Mouse (Mus musculus) common myeloid progenitor, adult 5-6 weeks (primary cell): ENCODE results near the gene Ntng1. TPM values are rescaled to one million over a fixed set of nuclear protein-coding genes. Genes with fewer than 3 reads are reported as not detected.

Source experiments
- ATAC-seq: replicated peaks from 2 replicates; pipeline ENCODE4 v1.8.0; 2016; ENCODE audit warnings: low read depth, mild to moderate bottlenecking, moderate TSS enrichment, inconsistent platforms; ENCODE audit not compliant: poor library complexity, severe bottlenecking
- total RNA-seq: library from RNA; stranded (forward); fragments of 200-1000, 187-1606 nt; gene quantifications from 2 replicates; pipeline ENCODE4 v1.2.3, GENCODE M21; 2017

Gene Ntng1
- total RNA-seq, 1 experiment from 2014 or later, result not detected

DNA sequence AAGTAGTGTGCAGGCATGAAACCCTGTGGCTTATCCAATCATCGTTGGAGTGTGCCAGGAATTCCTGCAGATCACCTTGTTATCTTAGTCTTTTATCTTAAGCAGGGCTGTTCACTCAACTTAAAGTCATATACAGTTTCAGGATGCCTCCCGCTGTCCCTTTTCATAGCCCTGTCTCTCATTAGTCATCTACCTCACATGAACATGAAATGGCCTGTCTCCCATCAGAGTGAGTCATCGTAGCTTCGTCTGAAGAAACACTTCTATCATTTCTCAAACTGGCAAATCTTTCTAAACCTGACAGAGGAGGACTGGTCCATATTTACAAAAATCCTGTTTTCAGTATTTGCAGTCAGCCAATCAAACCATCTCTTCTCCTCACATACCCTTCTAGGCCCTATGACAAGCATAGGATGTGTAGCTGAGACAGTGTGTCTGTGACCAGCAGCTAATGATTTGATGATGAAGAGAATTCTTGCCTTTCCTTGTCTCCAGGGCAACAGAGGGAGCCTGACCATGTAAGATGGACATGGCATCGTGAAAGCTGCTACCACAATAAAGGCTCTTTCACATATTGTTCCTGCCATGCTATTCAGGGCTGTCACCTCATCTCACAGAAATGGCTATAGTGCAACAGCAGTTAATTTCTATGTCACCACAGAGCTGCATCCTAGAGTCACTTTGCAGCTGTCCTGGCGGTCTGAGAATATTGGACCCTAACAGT lies 336.4 kb downstream of the Ntng1 start:
- no peak for ATAC-seq

DNA sequence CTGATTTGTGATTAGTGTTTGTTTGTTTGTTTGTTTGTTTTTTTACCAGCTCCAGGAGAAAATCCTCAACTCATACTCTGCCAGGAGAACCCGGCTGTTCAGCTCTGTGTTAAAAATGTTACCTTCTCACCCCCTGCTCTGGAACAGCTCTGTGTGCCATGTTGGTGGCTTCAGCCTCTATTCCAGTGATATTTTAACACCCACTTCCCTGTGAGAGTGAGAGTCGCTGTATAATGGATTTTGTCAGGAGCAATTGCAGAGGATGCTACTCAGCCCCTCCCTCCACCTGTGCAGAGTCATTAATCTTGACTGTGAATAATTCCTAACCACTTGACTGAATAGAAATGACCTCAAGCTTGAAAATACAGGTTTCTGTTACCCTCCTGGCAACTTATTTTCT lies 339.7 kb downstream of the Ntng1 start:
- no peak for ATAC-seq

DNA sequence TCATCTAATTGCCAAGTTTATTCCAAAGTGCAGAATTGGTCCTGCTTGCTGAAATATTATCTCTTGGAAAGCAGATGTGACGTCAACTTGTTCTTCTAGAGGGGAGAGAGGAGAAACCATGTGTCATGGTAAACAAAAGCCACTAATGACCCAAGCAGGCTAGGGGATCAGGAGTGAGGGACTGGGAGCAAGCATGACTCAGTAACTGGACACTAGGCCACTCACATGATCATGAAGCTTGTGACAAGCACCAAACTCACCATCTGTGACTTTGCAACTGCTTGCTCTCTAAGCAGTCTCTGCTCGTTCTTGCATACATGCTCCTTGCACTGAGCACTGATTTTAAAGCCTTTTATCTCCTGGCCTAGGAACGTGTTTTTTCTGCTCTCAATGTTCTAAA lies 340.2 kb downstream of the Ntng1 start:
- no peak for ATAC-seq

DNA sequence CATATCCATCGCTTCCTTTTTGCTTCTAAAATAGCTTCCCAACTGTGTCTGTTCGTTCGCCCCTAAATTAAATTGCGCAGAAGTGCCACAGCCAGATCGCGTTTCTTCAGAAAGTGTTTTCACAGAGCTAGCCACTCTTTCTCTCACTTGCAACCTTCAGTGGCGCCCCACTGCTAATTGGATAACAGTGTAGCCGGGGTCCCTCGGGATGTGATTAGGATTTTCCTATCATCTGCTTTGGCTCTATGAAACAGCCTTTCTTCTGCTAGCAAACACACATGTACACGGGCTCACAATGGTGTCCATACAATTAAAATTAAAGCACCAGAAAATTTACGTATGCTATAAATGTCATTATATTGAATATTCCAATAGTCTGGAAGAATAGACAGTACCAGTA lies 346.5 kb downstream of the Ntng1 start:
- ATAC-seq, result no peak

DNA sequence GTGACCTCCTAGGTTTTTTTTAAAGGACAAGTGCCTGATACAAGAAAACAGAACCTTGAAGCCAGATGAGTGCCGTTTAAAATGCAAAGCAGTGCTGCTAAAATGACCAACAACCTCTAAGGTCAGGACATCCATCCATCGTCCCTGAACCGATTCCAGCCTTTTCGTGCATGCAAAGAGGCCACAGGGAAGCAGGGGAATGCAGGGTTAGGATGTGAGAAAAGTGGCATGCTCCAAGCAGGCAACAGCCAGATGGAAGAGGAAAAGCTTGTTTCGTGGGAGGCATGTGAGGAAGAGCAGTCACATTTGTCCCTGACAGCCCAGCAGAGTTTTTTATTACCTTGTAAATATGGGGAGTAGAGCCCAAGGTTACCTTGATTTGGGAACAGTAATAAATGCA lies 360.6 kb downstream of the Ntng1 start:
- no peak for ATAC-seq

DNA sequence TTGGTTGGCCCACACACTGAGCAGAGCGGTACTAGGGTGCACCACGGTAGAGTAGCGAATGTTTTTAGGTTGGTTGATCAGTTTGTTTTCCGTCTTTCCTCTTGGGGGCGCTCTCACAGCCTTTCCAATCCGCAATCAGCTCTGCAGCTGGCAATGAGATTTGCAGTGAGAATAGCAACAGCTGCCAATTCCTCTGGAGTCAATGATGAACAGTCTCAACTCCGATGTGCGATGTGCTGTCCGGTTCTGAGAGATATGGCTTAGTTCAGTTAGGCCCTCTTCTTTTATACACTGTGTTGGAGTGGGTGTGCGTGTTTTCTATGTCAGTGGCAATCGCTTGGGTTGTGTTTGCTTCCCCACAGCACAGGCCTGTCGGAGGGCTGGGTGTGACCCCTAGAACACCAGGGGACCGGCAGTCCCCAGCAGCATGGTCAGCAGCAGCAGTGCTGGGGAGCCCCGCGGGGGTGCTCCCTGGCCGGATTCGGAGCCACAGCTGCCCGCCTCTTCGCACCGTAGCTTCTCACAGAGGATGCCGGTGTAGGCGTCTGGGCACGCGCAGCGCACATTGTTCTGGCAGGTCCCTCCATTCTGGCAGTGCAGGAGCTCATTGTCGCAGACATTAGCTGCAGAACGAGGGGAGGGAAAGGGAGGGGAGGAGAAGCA lies 361.4 kb downstream of the Ntng1 start:
- peak; percentile 45; the same call in 1 of the 2 replicates for ATAC-seq

DNA sequence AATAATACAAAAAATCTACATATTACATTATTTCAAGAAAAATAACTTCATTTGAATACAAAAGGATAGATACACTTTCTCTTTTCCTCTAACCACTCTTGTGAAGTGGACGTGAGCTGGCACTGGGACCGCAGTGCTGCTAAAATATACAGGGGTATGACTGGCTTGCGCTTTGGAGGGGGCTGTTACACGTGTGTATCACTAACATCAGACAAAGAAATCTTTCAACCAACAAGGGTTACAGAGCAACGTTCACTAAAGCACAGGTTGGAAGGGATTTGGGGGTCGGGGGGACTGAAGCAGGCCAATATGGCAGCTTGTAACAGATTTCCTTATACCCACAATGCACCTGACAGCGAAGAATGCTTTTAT lies 361.9 kb downstream of the Ntng1 start:
- ATAC-seq, result peak; percentile 15; the same call in 1 of the 2 replicates

DNA sequence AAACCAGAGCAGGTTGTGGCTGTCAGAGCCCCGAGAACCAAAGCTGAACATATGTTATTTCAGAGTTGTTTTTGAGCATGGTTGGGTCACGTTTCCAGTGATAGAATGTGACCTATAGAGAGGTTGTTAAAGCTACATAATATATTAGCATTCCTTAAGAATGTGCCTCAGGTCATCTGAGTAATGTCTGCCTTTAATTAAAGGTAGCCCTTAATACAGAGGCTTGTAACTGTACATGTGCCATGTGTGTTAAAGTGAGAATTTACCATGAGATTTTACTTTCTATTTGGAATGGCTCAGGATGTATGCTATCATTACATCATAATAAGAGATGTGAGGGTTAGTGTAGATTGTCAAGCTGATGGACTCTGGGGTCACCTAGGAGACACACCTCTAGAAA lies 368.6 kb downstream of the Ntng1 start:
- ATAC-seq, result no peak

DNA sequence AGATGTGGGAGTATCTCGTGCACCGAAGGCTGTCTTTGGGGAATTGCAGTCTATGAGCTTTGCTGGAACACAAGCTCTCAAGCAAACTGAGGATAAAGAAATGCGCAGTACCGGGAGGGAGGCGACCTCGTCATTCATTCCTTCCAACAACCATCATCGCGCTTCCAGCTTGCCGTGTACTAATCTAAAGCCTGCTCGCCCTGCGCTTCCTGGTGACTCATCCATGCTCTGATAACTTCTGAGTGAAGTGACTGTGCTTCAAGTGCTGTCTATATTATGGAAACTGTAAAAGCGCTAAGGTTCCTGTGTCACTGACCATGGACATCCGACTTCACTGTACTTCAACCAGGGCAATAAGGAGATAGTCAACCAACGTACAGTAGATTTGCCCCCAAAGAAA lies 371.7 kb downstream of the Ntng1 start:
- no peak for ATAC-seq

DNA sequence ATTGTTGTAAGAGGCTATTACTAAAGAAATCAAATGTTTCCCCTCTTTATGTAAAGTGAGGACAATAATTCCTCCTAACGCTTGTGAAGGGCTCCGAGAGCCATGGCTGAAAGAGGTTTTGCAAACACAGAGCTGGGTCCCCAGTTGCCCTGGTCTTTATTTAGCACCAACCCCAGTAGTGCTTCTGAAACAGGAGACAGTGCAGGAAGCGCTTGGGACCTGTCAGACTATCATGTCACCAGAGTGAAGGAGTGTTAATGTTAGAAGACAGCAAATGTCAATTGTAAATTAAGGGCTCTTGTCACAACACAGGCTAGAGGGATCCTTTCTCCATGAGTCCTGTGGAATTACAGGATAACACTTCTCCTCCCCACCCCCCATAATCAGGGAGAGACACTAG lies 376.9 kb downstream of the Ntng1 start:
- ATAC-seq, result no peak

DNA sequence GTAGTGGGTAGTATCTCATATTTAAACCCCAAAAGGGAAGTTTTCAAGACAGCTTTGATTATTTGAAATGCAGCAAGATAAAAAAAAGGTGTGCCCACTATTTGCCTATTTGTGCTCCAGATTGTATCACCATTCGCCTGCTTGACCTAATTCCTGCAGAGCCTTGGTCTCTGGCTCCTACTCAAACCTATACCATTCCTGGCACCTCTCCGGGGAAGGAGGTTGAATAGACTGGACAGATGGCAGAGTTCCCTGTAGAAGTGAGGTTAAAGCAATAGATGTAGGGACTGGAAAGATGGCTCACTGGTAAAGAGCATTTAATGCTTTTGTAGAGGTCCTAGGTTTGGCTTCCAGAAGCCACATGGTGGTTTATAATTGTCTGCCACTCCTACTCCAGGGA lies 378.2 kb downstream of the Ntng1 start:
- no peak for ATAC-seq

DNA sequence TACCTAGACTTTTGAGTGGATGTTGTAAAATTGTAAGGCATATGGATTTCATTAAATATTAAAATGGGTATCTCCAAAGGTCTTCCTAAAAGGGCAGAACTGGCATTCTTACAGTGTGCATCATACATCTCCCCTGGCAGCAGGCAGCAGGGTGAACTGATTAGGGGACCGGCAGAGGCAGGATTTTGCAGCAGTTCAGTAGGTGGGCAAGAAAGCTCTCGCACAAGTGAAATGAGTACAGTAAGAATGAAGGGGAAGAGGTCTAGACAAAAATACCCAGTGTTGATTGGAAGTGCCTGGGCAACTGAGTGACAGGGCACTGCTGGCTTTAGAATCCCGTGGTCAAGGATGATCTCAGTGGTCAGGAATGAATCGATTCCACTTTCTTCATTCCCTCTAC lies 378.7 kb downstream of the Ntng1 start:
- no peak for ATAC-seq

DNA sequence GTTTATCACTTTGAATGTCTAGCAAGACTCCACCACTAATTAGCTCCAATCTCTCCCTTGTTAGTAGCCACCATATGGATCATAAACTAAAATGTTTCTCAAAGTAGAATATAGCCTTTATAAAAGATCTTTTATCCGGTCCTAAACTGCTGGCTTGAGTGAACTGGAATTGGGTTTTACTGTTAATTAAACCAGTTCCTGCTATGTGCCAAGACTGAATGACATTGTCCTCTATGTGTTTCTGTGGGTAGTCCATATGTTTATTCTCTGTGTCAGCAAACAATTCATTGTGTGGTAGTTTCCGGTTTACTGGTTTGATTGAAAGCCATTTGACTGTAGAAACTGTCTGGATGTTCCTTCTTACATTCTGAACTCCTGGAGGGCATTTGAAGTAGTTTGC lies 387.4 kb downstream of the Ntng1 start:
- no peak for ATAC-seq

DNA sequence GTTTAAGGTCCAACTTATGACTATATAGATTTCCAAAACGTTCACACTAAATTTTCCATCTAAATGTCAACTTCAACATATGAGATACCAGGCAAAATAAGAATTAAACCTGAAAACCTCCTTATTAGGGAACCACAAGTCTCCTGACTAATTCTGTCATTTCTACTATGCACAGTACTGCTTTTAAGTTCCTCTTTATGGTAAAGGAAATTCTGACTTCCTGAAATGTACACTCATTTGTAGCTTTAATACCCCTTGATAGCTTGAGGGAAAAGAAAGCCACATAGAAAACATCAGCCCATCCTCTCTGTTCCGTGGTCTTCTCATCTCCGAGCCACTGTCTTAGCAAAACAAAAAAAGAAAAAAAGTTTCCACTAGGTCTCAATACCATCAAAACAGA lies 396.2 kb downstream of the Ntng1 start:
- peak; percentile 99 for ATAC-seq

DNA sequence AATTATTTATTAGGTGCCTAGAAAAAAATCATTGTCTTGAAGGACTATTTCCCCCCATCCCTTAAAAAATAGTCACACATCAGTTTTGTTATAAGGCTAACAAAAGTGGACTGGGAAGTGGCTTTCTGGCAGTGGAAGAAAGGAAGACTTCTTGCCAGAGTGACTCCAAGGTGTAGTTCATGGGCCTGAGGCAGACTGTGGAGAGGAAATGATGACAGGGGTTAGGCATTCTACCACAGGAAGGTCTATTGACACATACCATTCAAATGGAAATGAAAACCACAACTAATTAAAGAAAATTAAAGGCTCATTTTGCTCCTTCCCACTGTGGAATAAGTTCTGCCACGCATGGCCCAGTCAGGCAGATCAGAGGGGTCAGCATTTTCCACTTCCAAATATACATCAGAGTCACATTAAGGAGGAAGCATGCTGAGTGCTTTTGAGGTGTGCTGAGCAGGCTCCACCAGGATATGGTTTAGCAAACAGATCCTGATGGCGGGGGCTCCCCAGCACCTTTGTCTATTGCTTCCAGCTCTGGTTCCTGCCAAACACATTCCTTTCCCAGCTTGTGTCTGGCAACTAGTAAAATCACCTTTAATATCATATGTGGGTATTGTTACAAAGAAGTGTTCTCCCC lies 403.2 kb downstream of the Ntng1 start:
- no peak for ATAC-seq

DNA sequence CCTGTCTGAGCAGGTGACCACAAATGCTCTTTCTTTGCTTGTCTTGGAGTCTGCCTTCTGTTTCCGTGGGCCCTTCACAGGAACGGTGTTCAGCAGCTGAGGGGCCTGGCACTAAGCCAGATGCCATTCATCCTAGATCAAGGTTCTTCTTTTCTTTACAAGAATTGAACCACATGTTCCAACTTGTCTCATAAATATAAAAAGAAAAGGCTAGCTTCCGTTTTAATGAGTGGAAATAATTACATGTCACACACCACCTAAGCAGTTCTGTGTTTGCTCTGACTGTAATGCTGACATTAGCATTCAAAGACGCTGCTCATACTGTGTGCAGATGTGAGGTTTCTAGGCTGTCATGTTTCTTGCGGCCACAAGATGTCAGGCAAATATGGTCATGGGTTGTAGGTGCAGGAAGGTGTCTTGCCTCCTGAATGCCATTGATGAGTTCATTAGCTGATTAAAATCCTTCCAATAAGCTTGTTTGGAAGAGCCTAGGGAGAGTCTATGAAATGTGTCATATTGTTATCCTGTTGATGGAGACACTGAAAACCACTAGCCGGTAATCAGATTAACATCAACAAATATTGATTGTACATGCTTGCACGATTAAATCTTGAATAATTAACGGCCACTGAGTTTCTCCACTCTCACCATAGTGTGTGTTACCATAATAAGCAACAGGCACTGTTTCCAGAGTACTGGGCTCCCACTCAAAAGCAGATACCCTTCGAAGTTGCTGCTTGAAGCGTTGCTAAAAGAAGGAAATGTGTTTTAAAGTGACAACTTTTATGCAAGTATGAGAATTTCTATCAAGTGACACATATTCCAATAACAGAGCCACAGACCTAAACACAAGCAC lies 411.3 kb downstream of the Ntng1 start:
- peak; percentile 92 for ATAC-seq

DNA sequence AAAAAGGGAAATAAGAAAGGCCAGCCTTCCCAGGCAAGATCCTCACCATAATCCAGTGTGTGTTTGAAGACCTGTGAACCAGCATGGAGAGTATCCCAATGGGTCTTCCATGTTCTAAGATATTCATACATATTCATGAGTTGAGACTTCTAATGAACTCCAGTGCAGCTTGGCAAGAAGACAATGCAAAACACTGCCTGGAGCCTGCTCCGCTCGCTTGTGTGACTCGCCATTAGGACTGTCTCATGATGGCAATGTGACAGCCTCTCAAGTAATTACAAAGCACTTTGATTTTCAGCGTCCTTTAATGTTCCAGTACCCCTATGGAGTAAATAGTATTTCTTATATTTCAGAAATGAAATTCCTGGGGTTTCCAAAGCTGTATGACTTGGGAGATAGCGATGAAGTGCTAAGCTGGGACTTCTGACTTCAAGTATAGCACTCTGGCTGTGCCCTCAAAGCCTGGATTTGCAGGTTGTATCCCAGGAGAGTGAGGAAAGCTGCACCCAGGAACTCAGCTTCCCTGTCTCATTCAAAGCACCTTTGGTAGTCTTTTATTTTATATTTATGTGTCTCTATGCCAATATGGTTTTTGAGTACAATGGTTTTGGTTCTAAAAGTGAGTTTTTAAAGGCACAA lies 412.1 kb downstream of the Ntng1 start:
- no peak for ATAC-seq
